ENCODE assay signal across 13 mouse cellular contexts in the genomic region with DNA sequence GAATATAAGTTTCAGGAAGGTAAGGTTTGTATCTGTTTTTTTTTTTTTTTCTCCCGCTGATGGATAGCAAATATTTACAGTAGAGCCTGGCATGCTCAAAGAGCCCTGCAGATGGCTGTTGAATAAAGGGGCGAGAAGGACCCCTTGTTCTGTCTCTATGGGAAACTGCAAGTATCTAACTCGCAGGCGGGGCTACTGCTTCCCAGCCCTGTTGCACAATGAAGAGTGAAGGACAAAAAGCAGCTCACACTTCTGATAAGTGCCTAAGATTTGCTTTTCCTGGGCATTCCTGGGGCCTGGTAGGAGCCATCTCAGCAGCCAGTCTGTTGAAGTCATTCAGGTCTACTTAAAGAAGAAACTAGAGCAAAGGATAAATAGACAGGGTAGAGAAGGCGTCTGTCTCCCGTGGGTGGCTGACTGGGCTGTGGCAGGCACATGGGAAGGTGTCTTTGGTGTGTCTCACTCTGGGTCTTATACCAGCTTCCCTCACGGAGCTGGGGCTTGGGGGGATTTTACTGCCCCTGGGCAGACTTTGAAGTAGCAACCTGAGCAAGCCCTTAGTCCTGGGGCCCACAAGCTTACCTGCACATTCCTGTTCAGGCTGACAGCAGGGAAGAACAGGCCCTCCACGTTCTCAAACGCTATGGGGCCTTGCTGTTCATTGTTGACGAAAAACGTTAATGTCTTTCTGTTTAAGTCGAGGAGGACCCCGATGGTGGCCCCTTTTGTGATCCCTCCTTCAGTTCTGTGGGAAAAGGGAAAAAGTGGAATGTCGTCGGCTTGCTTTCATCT. TPM values are rescaled to one million over a fixed set of nuclear protein-coding genes. Genes with fewer than 3 reads are reported as not detected.
DNase-seq lines count a peak whose midpoint lies in the region; ATAC-seq and TF ChIP-seq lines count a peak whose summit lies in the region.
"Had no signal": no experiment of that assay in that cellular context is flagged by ENCODE, and none has a peak within 500 bp of the region (broad histone marks: within the 10 kb centered on the region; RNA-seq: fewer than 3 reads in every experiment).

No protein-coding gene starts in this region.

- no peaks in the 10 kb centered on the region for H3K27me3 ChIP-seq in forebrain, embryonic 12.5 days
- H3K27me3 ChIP-seq in hindbrain, embryonic 10.5 days (ENCODE audit: insufficient read depth, poor library complexity, severe bottlenecking): no peaks in the 10 kb centered on the region
- H3K27me3 ChIP-seq in midbrain, embryonic 15.5 days (replicated peaks): no peaks in the 10 kb centered on the region

- WGBS in forebrain, embryonic 12.5 days: 27% methylated on average over 15 of the region's 15 CpGs
- WGBS in hindbrain, embryonic 10.5 days: 49% methylated on average over 15 of the region's 15 CpGs
- 31% methylated on average over 15 of the region's 15 CpGs for WGBS in midbrain, embryonic 15.5 days

- H3K36me3 ChIP-seq in forebrain, embryonic 12.5 days (replicated peaks): no peaks in the 10 kb centered on the region
- peaks cover 11% of the 10 kb centered on the region; the same call in 1 of the 2 replicates for H3K36me3 ChIP-seq in hindbrain, embryonic 10.5 days
- no peaks in the 10 kb centered on the region for H3K36me3 ChIP-seq in midbrain, embryonic 15.5 days (replicated peaks)

- no peak for DNase-seq in layer of hippocampus, adult 2 months (ENCODE audit: low spot score in 2 of 2)
- DNase-seq in layer of hippocampus, adult 9-10 months (ENCODE audit: low spot score): no peak
- DNase-seq in hindbrain, embryonic 10.5 days (ENCODE audit: low spot score): no peak
- no peak for DNase-seq in thymus, postnatal 36 days
- DNase-seq: cerebellum, adult 9-10 months; left cerebral cortex, postnatal 4 days; liver, postnatal 0 days; right cerebral cortex, adult 18-20 months; thymus, postnatal 25 days had no signal

- H3K9me3 ChIP-seq in forebrain, embryonic 12.5 days: no peaks in the 10 kb centered on the region
- H3K9me3 ChIP-seq in hindbrain, embryonic 10.5 days: no peaks in the 10 kb centered on the region
- H3K9me3 ChIP-seq in midbrain, embryonic 15.5 days: no peaks in the 10 kb centered on the region

- H3K4me3 ChIP-seq in layer of hippocampus, adult 2 months: no peak overlapping the region
- no peak overlapping the region for H3K4me3 ChIP-seq in forebrain, embryonic 12.5 days (replicated peaks)
- no peak overlapping the region for H3K4me3 ChIP-seq in hindbrain, embryonic 10.5 days
- no peak overlapping the region for H3K4me3 ChIP-seq in midbrain, embryonic 15.5 days

- peaks cover 20% of the 10 kb centered on the region for H3K4me1 ChIP-seq in forebrain, embryonic 12.5 days
- peaks cover 52% of the 10 kb centered on the region for H3K4me1 ChIP-seq in hindbrain, embryonic 10.5 days (replicated peaks)
- peaks cover 27% of the 10 kb centered on the region for H3K4me1 ChIP-seq in midbrain, embryonic 15.5 days

- peak; percentile 68 for ATAC-seq in forebrain, embryonic 12.5 days (ENCODE audit: low FRiP score)
- ATAC-seq in midbrain, embryonic 15.5 days (replicated peaks): peak; percentile 51; the same call in 1 of the 2 replicates
- ATAC-seq in activated CD4-positive, CD25-positive, alpha-beta regulatory T cell, adult 4 months: no peak
- ATAC-seq: intestine, postnatal 0 days; liver, postnatal 0 days had no signal

- H3K27ac ChIP-seq in layer of hippocampus, adult 2 months: peak overlapping the region; percentile 77
- H3K27ac ChIP-seq in forebrain, embryonic 12.5 days: peak overlapping the region; percentile 75
- H3K27ac ChIP-seq in hindbrain, embryonic 10.5 days: peak overlapping the region; percentile 83
- H3K27ac ChIP-seq in midbrain, embryonic 15.5 days: peak overlapping the region; percentile 40; the same call in 1 of the 2 replicates

- H3K4me2 ChIP-seq in forebrain, embryonic 12.5 days: no peak overlapping the region
- no peak overlapping the region for H3K4me2 ChIP-seq in midbrain, embryonic 15.5 days

- TF ChIP-seq CTCF in layer of hippocampus, adult 2 months (conservative IDR thresholded peaks at IDR 0.05): no peak

- H3K9ac ChIP-seq in forebrain, embryonic 12.5 days: no peak overlapping the region
- H3K9ac ChIP-seq in midbrain, embryonic 15.5 days: no peak overlapping the region
- H3K9ac ChIP-seq: liver, postnatal 0 days had no signal

RNA-seq across cellular contexts. Expression of a gene that starts 16.6 kb away (rescaled TPM):
- total RNA-seq in layer of hippocampus, adult 2 months (2021): 1 to 10 TPM; 4.2 to 4.5 TPM
- 4.9 and 5.7 TPM in 2 replicates for polyA plus RNA-seq in forebrain, embryonic 12.5 days (2016; fragmentation: Nextera tagmentation; extraction: Ambion mirVana)
- 9.3 and 10.0 TPM in 2 replicates for polyA plus RNA-seq in hindbrain, embryonic 10.5 days (2016; fragmentation: Nextera tagmentation; extraction: Ambion mirVana)
- polyA plus RNA-seq in midbrain, embryonic 15.5 days (2015; fragmentation: Nextera tagmentation; extraction: Ambion mirVana): 8.6 and 9.1 TPM in 2 replicates
- under 1 TPM; 0.17 to 0.42 TPM for polyA plus RNA-seq in activated CD4-positive, CD25-positive, alpha-beta regulatory T cell, adult 4 months (2017; shearing (Covaris generic))
